Mouse (Mus musculus) CH12.LX (cell line): ENCODE measurements at regions not wholly inside any gene's neighbourhood (a gene's known extent, or its start where the extent isn't known, plus 50 kb on each side); places are given as distances from the start of the nearest gene placed in this dataset.

Experiments
- DNase-seq: peaks from one replicate; pipeline ENCODE4 v3.0.0-alpha.2; 2013; ENCODE audit errors: extremely low read depth
- H3K27ac ChIP-seq: 2 replicates; pipeline ENCODE4 v1.5.1; 2012; ENCODE audit warnings: low read depth, mild to moderate bottlenecking, control low read depth, moderate library complexity; ENCODE audit not compliant: insufficient read depth
- H3K27me3 ChIP-seq: replicated peaks from 2 replicates; pipeline ENCODE3; 2012; ENCODE audit warnings: inconsistent platforms
- H3K36me3 ChIP-seq, 2 experiments: replicated peaks in 1 of 2; 2 replicates each; pipeline versions ENCODE3 to v1.6.1; 2012; ENCODE audit warnings: inconsistent platforms in 1 of 2, low read length in 1 of 2, mild to moderate bottlenecking in 1 of 2, mixed read lengths in 1 of 2, moderate library complexity in 1 of 2; ENCODE audit not compliant: control insufficient read depth in 1 of 2, insufficient read depth in 1 of 2
- H3K4me1 ChIP-seq, 2 experiments: 2 replicates each; pipeline ENCODE4 v1.6.1; 2012; ENCODE audit warnings: inconsistent platforms in 1 of 2, moderate library complexity in 1 of 2; ENCODE audit not compliant: insufficient read depth in 2 of 2, control insufficient read depth in 1 of 2
- H3K4me2 ChIP-seq: 2 replicates; pipeline ENCODE4 v1.6.1; 2012; ENCODE audit warnings: low read depth, mild to moderate bottlenecking, control low read depth; ENCODE audit not compliant: poor library complexity, insufficient read depth, severe bottlenecking
- H3K4me3 ChIP-seq, 3 experiments: fragments of 150-350 bp in 1 of 3; sonication (generic) in 1 of 3; replicated peaks in 1 of 3; 2 replicates each; pipeline versions ENCODE3 to v1.5.1; 2011 to 2012; ENCODE audit warnings: low read depth in 2 of 3, low read length in 2 of 3, mild to moderate bottlenecking in 2 of 3, moderate library complexity in 2 of 3, control low read depth in 1 of 3, improper control_type of control experiment in 1 of 3, inconsistent platforms in 1 of 3, mixed read lengths in 1 of 3; ENCODE audit not compliant: poor library complexity in 1 of 3
- H3K79me2 ChIP-seq: replicated peaks from 2 replicates; pipeline ENCODE4 v1.6.1; 2012; ENCODE audit warnings: mild to moderate bottlenecking, moderate library complexity; ENCODE audit not compliant: control insufficient read depth, poor library complexity, insufficient read depth, severe bottlenecking; ENCODE audit errors: extremely low read depth
- H3K9ac ChIP-seq: 2 replicates; pipeline ENCODE4 v1.6.1; 2012; ENCODE audit warnings: low read depth, mild to moderate bottlenecking, control low read depth, moderate library complexity; ENCODE audit not compliant: insufficient read depth
- H3K9me3 ChIP-seq: replicated peaks from 2 replicates; pipeline ENCODE3; 2012; ENCODE audit warnings: low read length, inconsistent platforms, mixed read lengths
- CHD2 ChIP-seq: IDR thresholded peaks from 2 replicates; pipeline ENCODE4 v1.6.1; 2011; ENCODE audit warnings: low read length, improper control_type of control experiment
- CTCF ChIP-seq, 2 experiments: IDR thresholded peaks in 1 of 2; conservative IDR thresholded peaks in 1 of 2; 2 replicates each; pipeline ENCODE4 v1.5.1; 2011 to 2012; ENCODE audit warnings: low read depth in 2 of 2, low read length in 2 of 2, improper control_type of control experiment in 1 of 2, inconsistent platforms in 1 of 2, mild to moderate bottlenecking in 1 of 2, moderate library complexity in 1 of 2
- ELF1 ChIP-seq: IDR thresholded peaks from 2 replicates; pipeline ENCODE4 v1.6.1; 2014; ENCODE audit warnings: low read depth, mild to moderate bottlenecking, inconsistent platforms, low read length, improper control_type of control experiment
- EP300 ChIP-seq: IDR thresholded peaks from 2 replicates; pipeline ENCODE4 v1.6.1; 2011; ENCODE audit warnings: low read length, improper control_type of control experiment
- ETS1 ChIP-seq: conservative IDR thresholded peaks from 2 replicates; pipeline ENCODE4 v1.6.1; 2012; ENCODE audit warnings: low read depth, mild to moderate bottlenecking, inconsistent platforms, low read length, improper control_type of control experiment, moderate library complexity
- GABPA ChIP-seq: IDR thresholded peaks from 2 replicates; pipeline ENCODE4 v1.6.1; 2012; ENCODE audit warnings: low read depth, low read length, improper control_type of control experiment, inconsistent platforms; ENCODE audit not compliant: insufficient replicate concordance
- IRF4 ChIP-seq: IDR thresholded peaks from 2 replicates; pipeline ENCODE4 v1.6.1; 2014; ENCODE audit warnings: low read depth, mild to moderate bottlenecking, inconsistent platforms, low read length, improper control_type of control experiment
- JUN ChIP-seq: IDR thresholded peaks from 2 replicates; pipeline ENCODE4 v1.6.1; 2011; ENCODE audit warnings: low read depth, mild to moderate bottlenecking, low read length, improper control_type of control experiment, moderate library complexity; ENCODE audit not compliant: insufficient read depth
- KAT2A ChIP-seq: IDR thresholded peaks from 2 replicates; pipeline ENCODE4 v1.6.1; 2012; ENCODE audit warnings: low read length, improper control_type of control experiment, inconsistent platforms; ENCODE audit not compliant: insufficient replicate concordance
- MEF2A ChIP-seq: IDR thresholded peaks from 2 replicates; pipeline ENCODE4 v1.6.1; 2014; ENCODE audit warnings: low read depth, mild to moderate bottlenecking, inconsistent platforms, low read length, improper control_type of control experiment, borderline replicate concordance
- MYC ChIP-seq: IDR thresholded peaks from 2 replicates; pipeline ENCODE4 v1.6.1; 2011; ENCODE audit warnings: low read depth, mild to moderate bottlenecking, improper control_type of control experiment, low read length
- RAD21 ChIP-seq: IDR thresholded peaks from 2 replicates; pipeline ENCODE4 v1.6.1; 2011; ENCODE audit warnings: low read depth, mild to moderate bottlenecking, low read length, improper control_type of control experiment, moderate library complexity
- RCOR1 ChIP-seq: conservative IDR thresholded peaks from 2 replicates; pipeline ENCODE4 v1.6.1; 2012; ENCODE audit warnings: low read depth, mild to moderate bottlenecking, inconsistent platforms, low read length, improper control_type of control experiment
- SMC3 ChIP-seq: IDR thresholded peaks from 2 replicates; pipeline ENCODE4 v1.6.1; 2011; ENCODE audit warnings: low read depth, low read length, improper control_type of control experiment
- TCF12 ChIP-seq: IDR thresholded peaks from 2 replicates; pipeline ENCODE4 v1.6.1; 2014; ENCODE audit warnings: low read depth, mild to moderate bottlenecking, inconsistent platforms, low read length, improper control_type of control experiment
- ZC3H11A ChIP-seq: IDR thresholded peaks from 2 replicates; pipeline ENCODE4 v1.6.1; 2012; ENCODE audit warnings: low read depth, mild to moderate bottlenecking, inconsistent platforms, low read length, improper control_type of control experiment
- ZMIZ1 ChIP-seq: IDR thresholded peaks from 2 replicates; pipeline ENCODE4 v1.6.1; 2012; ENCODE audit warnings: low read depth, mild to moderate bottlenecking, inconsistent platforms, low read length, improper control_type of control experiment
- ZNF384 ChIP-seq: IDR thresholded peaks from 2 replicates; pipeline ENCODE4 v1.6.1; 2012; ENCODE audit warnings: low read depth, low read length, improper control_type of control experiment, inconsistent platforms
- dilution Hi-C: fragments of 300-500 bp; cut with MboI; formaldehyde crosslinking; loops from 2 replicates; pipeline ENCODE4 v1.14.3; 2020; ENCODE audit warnings: low sequenced_read_pairs; ENCODE audit not compliant: extremely low pct_unique_long_range_greater_than_20kb, extremely low pct_ligation_motif_present
- in situ Hi-C: fragments of 300-500 bp; cut with MboI; formaldehyde crosslinking; loops from 3 replicates; pipeline ENCODE4 v1.14.3; 2019; ENCODE audit warnings: low sequenced_read_pairs, low pct_ligation_motif_present, low pct_unique_long_range_greater_than_20kb, mixed read lengths

DNA sequence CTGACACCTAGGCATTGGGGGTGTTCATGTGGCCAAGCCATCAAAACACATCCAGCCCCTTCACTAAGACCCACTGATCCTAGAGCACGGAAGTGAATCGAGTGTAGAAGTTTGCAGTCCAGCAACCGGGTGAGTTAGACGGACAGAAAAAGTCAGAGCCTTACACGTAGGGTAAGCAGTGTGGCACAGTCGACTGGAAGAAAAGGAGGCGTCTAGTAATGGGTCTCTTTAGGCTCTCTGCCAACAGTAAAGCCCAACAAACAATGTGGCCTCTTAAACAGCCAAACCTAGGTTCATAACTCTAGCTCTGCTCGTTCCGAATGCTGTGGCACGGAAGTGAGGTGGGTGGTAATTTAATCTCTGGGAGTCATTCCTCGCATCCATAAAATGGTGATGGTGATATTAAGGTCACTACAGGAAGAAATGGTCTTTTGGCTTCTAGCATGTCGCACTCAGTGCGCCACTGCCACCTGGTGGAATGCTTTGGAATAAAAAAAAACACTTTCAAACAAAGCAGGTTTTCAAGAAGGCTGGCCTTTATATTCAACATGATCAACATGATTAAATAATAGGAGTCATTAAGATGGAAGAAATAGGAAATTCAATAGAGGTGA is 54.0 kb upstream of the Slc35b4 start:
- in situ Hi-C loops: no loop called here
- Histone ChIP-seq H3K27ac (no peak overlapping the region), H3K9me3 (no peaks in the 10 kb centered on the region), H3K4me3 (no peak overlapping the region), H3K4me2 (no peak overlapping the region), H3K4me1 (peaks cover 20 to 68% of the 10 kb centered on the region in 2 experiments; a peak in 3 of 4 replicates), H3K27me3 (no peaks in the 10 kb centered on the region), H3K36me3 (no peaks in the 10 kb centered on the region), H3K9ac (no peak overlapping the region), H3K79me2 (no peaks in the 10 kb centered on the region)
- DNase-seq: peak; percentile 66
- 0 out of 2 replicates have a peak, but pooled peaks have one; percentile 31 for TF ChIP-seq MYC
- peak; percentile 95 for TF ChIP-seq RAD21
- no peak for TF ChIP-seq KAT2A
- no peak for TF ChIP-seq JUN
- peak; percentile 84 to 91 for TF ChIP-seq CTCF (conservative IDR thresholded peaks at IDR 0.05 in 1 of 2, IDR thresholded peaks at IDR 0.05 in 1 of 2; ENCODE audit: low read depth in 2 of 2, low read length in 2 of 2)
- no peak for TF ChIP-seq TCF12
- 0 out of 2 replicates have a peak, but pooled peaks have one; percentile 19 for TF ChIP-seq IRF4
- peak; percentile 57; the same call in 1 of the 2 replicates for TF ChIP-seq ZC3H11A
- TF ChIP-seq CHD2: no peak
- no peak for TF ChIP-seq RCOR1
- 0 out of 2 replicates have a peak, but pooled peaks have one; percentile 29 for TF ChIP-seq ELF1
- TF ChIP-seq ZNF384: peak; percentile 61; the same call in 1 of the 2 replicates
- TF ChIP-seq SMC3: peak; percentile 88
- dilution Hi-C loops: no loop called here

DNA sequence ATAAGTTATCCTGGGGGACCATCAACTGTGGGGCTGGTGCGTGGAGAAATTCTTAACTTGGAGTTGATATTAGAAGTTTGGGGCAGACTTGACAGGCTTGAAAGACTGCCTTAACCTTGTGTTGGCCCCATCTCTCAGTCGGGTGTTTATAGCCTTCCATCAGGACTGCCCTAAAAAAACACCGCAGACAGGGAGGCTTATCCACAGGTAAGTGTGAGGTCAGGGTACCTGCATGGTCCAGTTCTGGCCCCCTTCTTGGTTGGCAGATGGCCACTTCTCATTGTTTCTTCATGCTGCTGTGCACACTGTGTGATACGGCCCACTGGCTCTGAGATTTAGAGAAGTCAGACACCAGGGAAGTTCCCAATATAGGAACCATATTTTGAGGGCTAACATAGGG is 50.2 kb upstream of the Slc35b4 start:
- H3K27me3 ChIP-seq: no peaks in the 10 kb centered on the region
- H3K79me2 ChIP-seq: no peaks in the 10 kb centered on the region
- peaks cover 20 to 78% of the 10 kb centered on the region in 2 experiments; a peak in 3 of 4 replicates for H3K4me1 ChIP-seq
- no peak overlapping the region for H3K4me2 ChIP-seq
- in situ Hi-C loops: no loop called here
- no peaks in the 10 kb centered on the region for H3K36me3 ChIP-seq
- TF ChIP-seq MEF2A: peak; percentile 34; the same call in 1 of the 2 replicates
- TF ChIP-seq ZMIZ1: no peak
- no peak for TF ChIP-seq CTCF (conservative IDR thresholded peaks at IDR 0.05 in 1 of 2, IDR thresholded peaks at IDR 0.05 in 1 of 2; ENCODE audit: low read depth in 2 of 2, low read length in 2 of 2)
- TF ChIP-seq KAT2A: no peak
- TF ChIP-seq ETS1: peak; percentile 38; the same call in 1 of the 2 replicates
- peak; percentile 33; the same call in 1 of the 2 replicates for TF ChIP-seq TCF12
- peak; percentile 46; the same call in 1 of the 2 replicates for TF ChIP-seq EP300
- no peak for TF ChIP-seq GABPA
- H3K9me3 ChIP-seq: peaks cover 12% of the 10 kb centered on the region
- dilution Hi-C loops: no loop called here
- no peak overlapping the region for H3K9ac ChIP-seq
- no peak overlapping the region for H3K4me3 ChIP-seq
- H3K27ac ChIP-seq: no peak overlapping the region
- peak; percentile 41 for DNase-seq
